Mouse (Mus musculus) spleen, adult 2 months (tissue): ENCODE measurements around the gene Kdm1a.

Source experiments
- CTCF ChIP-seq: fragments of 200-500 bp; IDR thresholded peaks from 2 replicates; pipeline ENCODE4 v1.5.1; 2011; ENCODE audit warnings: mild to moderate bottlenecking, inconsistent platforms; ENCODE audit not compliant: insufficient read depth, insufficient read length, insufficient replicate concordance; ENCODE audit errors: extremely low read depth
- POLR2A ChIP-seq: fragments of 200-500 bp; IDR thresholded peaks from 2 replicates; pipeline ENCODE4 v1.6.1; 2011; ENCODE audit warnings: low read depth, low read length, inconsistent platforms

- TF ChIP-seq POLR2A (no peak), CTCF (no peak)
Observed at GRCm38 (mm10) chr4:136569998-136570397, 32.5 kb downstream of the Kdm1a start.
